Mouse (Mus musculus) heart, postnatal 0 days (tissue): ENCODE results near the gene Eya2. TPM values are rescaled to one million over a fixed set of nuclear protein-coding genes. Genes with fewer than 3 reads are reported as not detected.

Experiments used
- ATAC-seq: fragments of 200-750 bp; cut with Nextera tagmentation; 2 replicates; pipeline ENCODE4 v1.8.0; 2017; ENCODE audit warnings: low read depth, moderate number of reproducible peaks, moderate library complexity; ENCODE audit not compliant: insufficient read depth
- DNase-seq: peaks from one replicate; pipeline ENCODE4 v3.0.0-alpha.2; 2016; ENCODE audit warnings: low spot score
- H3K27ac ChIP-seq: fragments of 300-500 bp; sonication (generic); 2 replicates; pipeline ENCODE4 v1.5.1; 2014; ENCODE audit warnings: low read depth, mild to moderate bottlenecking
- H3K27me3 ChIP-seq: fragments of 300-500 bp; sonication (generic); 2 replicates; pipeline ENCODE4 v1.6.1; 2014; ENCODE audit warnings: low read length, mixed read lengths; ENCODE audit not compliant: control insufficient read depth, insufficient read depth
- H3K36me3 ChIP-seq: fragments of 300-500 bp; sonication (generic); replicated peaks from 2 replicates; pipeline ENCODE4 v1.6.1; 2014; ENCODE audit warnings: low read length, mixed read lengths; ENCODE audit not compliant: control insufficient read depth, insufficient read depth
- H3K4me1 ChIP-seq: fragments of 300-500 bp; sonication (generic); 2 replicates; pipeline ENCODE4 v1.6.1; 2014; ENCODE audit warnings: antibody characterized with exemption; ENCODE audit not compliant: control insufficient read depth, insufficient read depth
- H3K4me2 ChIP-seq: fragments of 300-500 bp; sonication (generic); 2 replicates; pipeline ENCODE4 v1.6.1; 2014; ENCODE audit warnings: low read depth, mild to moderate bottlenecking, low read length, moderate library complexity
- H3K4me3 ChIP-seq: fragments of 300-500 bp; sonication (generic); 2 replicates; pipeline ENCODE4 v1.5.1; 2014; ENCODE audit warnings: low read depth, low read length
- H3K9ac ChIP-seq: fragments of 300-500 bp; sonication (generic); replicated peaks from 2 replicates; pipeline ENCODE4 v1.6.1; 2014; ENCODE audit warnings: low read depth, low read length, mixed read lengths
- H3K9me3 ChIP-seq: fragments of 300-500 bp; sonication (generic); replicated peaks from 2 replicates; pipeline ENCODE4 v1.6.1; 2016; ENCODE audit warnings: low read length; ENCODE audit not compliant: control insufficient read depth
- CTCF ChIP-seq: IDR thresholded peaks from 2 replicates; pipeline ENCODE4 v1.5.1; 2016; ENCODE audit warnings: antibody characterized with exemption, control low read depth, low read depth
- EP300 ChIP-seq: IDR thresholded peaks from 2 replicates; pipeline ENCODE4 v1.6.1; 2016; ENCODE audit warnings: antibody characterized with exemption, low read depth
- WGBS: fragments of 180-500 bp; shearing (Covaris S2); extraction: QIAGEN DNeasy Blood & Tissue Kit; methylation state at CpG from one replicate; pipeline ENCODE4 v1.1.7; 2014; 5-methylcytosine and 5-hydroxymethylcytosine counted together
- polyA plus RNA-seq: library from polyadenylated mRNA; unstranded; fragments of >200 nt; fragmentation: Nextera tagmentation; extraction: Ambion mirVana; gene quantifications from 2 replicates; pipeline ENCODE4 v1.2.1, GENCODE M21; 2015
- total RNA-seq: library from RNA; depleted of rRNA; stranded (reverse); fragments of >200 nt; gene quantifications from 2 replicates; pipeline ENCODE4 v1.2.3, GENCODE M21; 2014; ENCODE audit warnings: low replicate concordance; rRNA removed

Eya2 gene
- total and polyA plus RNA-seq, 2 experiments from 2014 or later: 0.95 to 0.96 TPM

GRCm38 (mm10) chr2:165817437-165817836, 222.6 kb downstream of the Eya2 start:
- H3K4me3 ChIP-seq: no peak overlapping the region
- no peaks in the 10 kb centered on the region for H3K27me3 ChIP-seq
- no peaks in the 10 kb centered on the region for H3K9me3 ChIP-seq
- peak; percentile 50 for DNase-seq
- peaks cover 24% of the 10 kb centered on the region for H3K4me1 ChIP-seq
- 54% methylated on average over 10 of the region's 10 CpGs for WGBS
- peak overlapping the region; percentile 75 for H3K27ac ChIP-seq
- ATAC-seq: peak; percentile 39; the same call in 1 of the 2 replicates
- no peak overlapping the region for H3K4me2 ChIP-seq
- H3K9ac ChIP-seq: no peak overlapping the region
- 0 out of 2 replicates have a peak, but pooled peaks have one; percentile 2 for TF ChIP-seq CTCF
- TF ChIP-seq EP300: no peak
- peaks cover 71% of the 10 kb centered on the region for H3K36me3 ChIP-seq

DNA sequence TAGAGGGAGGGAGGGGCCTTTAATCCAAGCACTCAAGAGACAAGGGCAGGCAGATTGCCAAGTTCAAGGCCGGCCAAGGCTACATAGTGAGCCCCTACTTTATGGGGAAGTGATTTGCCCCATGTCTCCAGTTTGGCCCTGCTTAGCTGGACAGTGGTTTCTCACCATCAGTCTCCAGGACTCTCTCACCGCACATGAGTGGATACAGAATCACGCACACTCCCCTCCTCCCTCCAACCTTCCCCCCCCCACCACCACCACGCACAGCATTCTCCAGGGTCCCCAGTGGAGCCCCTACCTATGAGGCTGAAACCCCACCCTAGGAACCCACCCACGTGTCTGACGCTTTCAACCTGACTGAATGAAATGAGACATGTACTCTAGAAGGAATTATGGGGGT, 223.7 kb downstream of the Eya2 start:
- Histone ChIP-seq H3K36me3 (peaks cover 74% of the 10 kb centered on the region), H3K4me3 (no peak overlapping the region), H3K9ac (no peak overlapping the region; the same call in 1 of the 2 replicates), H3K27me3 (no peaks in the 10 kb centered on the region), H3K27ac (0 out of 2 replicates have a peak overlapping the region, but pooled peaks have one; percentile 75), H3K4me2 (no peak overlapping the region), H3K9me3 (no peaks in the 10 kb centered on the region), H3K4me1 (peaks cover 24% of the 10 kb centered on the region)
- ATAC-seq (no peak), DNase-seq (no peak)
- TF ChIP-seq EP300 (no peak), CTCF (no peak)
- 80% methylated on average over 6 of the region's 6 CpGs for WGBS

GRCm38 (mm10) chr2:165818985-165819948, 224.4 kb downstream of the Eya2 start:
- DNase-seq (peak; percentile 81), ATAC-seq (peak; percentile 67)
- H3K36me3 ChIP-seq: peaks cover 74% of the 10 kb centered on the region
- H3K4me1 ChIP-seq: peaks cover 24% of the 10 kb centered on the region
- WGBS: 73% methylated on average over 10 of the region's 10 CpGs
- H3K4me3 ChIP-seq: no peak overlapping the region
- no peak overlapping the region for H3K4me2 ChIP-seq
- no peak overlapping the region; the same call in 1 of the 2 replicates for H3K9ac ChIP-seq
- no peaks in the 10 kb centered on the region for H3K27me3 ChIP-seq
- TF ChIP-seq CTCF (peak; percentile 93), EP300 (no peak)
- H3K9me3 ChIP-seq: no peaks in the 10 kb centered on the region
- H3K27ac ChIP-seq: peak overlapping the region; percentile 9; the same call in 1 of the 2 replicates

- H3K27me3 ChIP-seq: no peaks in the 10 kb centered on the region
- ATAC-seq: no peak
- 66% methylated on average over 3 of the region's 3 CpGs for WGBS
- H3K36me3 ChIP-seq: peaks cover 74% of the 10 kb centered on the region
- no peaks in the 10 kb centered on the region for H3K9me3 ChIP-seq
- no peak overlapping the region for H3K4me2 ChIP-seq
- no peak for DNase-seq
- peak overlapping the region; percentile 9 for H3K27ac ChIP-seq
- H3K4me1 ChIP-seq: peaks cover 24% of the 10 kb centered on the region
- no peak overlapping the region for H3K4me3 ChIP-seq
- TF ChIP-seq EP300 (no peak), CTCF (no peak)
- no peak overlapping the region for H3K9ac ChIP-seq
Measured at GRCm38 (mm10) chr2:165820073-165820472, 225.2 kb downstream of the Eya2 start.

GRCm38 (mm10) chr2:165820504-165821095, 225.8 kb downstream of the Eya2 start:
- Histone ChIP-seq H3K9me3 (no peaks in the 10 kb centered on the region), H3K4me2 (no peak overlapping the region), H3K4me1 (peaks cover 24% of the 10 kb centered on the region), H3K27me3 (no peaks in the 10 kb centered on the region), H3K27ac (no peak overlapping the region), H3K4me3 (no peak overlapping the region), H3K9ac (no peak overlapping the region), H3K36me3 (peaks cover 76% of the 10 kb centered on the region)
- TF ChIP-seq CTCF (no peak), EP300 (no peak)
- DNase-seq (no peak), ATAC-seq (no peak)
- WGBS: 56% methylated on average over 15 of the region's 15 CpGs

Other genes starting within 250 kb of the Eya2 start
- not detected in 2 replicates for gene Zfp663, start 226.3 kb upstream of the Eya2 start, total RNA-seq
- gene Zfp663, start 226.3 kb upstream of the Eya2 start, polyA plus RNA-seq: 0.07 TPM in 1 of 2 replicates, not detected in the other
- gene Zfp334, start 206.8 kb upstream of the Eya2 start, total RNA-seq: 2.7 and 3.3 TPM in 2 replicates
- gene Zfp334, start 206.8 kb upstream of the Eya2 start, polyA plus RNA-seq: 1.4 and 1.6 TPM in 2 replicates
- gene Ocstamp, start 194.6 kb upstream of the Eya2 start, total RNA-seq: not detected in 2 replicates
- gene Ocstamp, start 194.6 kb upstream of the Eya2 start, polyA plus RNA-seq: 0.07 TPM in 1 of 2 replicates, not detected in the other
- 0.04 TPM in 1 of 2 replicates, not detected in the other for gene Slc13a3, start 121.8 kb upstream of the Eya2 start, total RNA-seq
- gene Slc13a3, start 121.8 kb upstream of the Eya2 start, polyA plus RNA-seq: 0.14 and 0.16 TPM in 2 replicates
- gene Trp53rka, start 101.7 kb upstream of the Eya2 start, total RNA-seq: 14.9 and 22.4 TPM in 2 replicates
- 14.4 and 15.7 TPM in 2 replicates for gene Trp53rka, start 101.7 kb upstream of the Eya2 start, polyA plus RNA-seq
- gene Slc2a10, start 91.2 kb upstream of the Eya2 start, total RNA-seq: 3.5 and 4.3 TPM in 2 replicates
- gene Slc2a10, start 91.2 kb upstream of the Eya2 start, polyA plus RNA-seq: 2.6 and 3.6 TPM in 2 replicates